Mouse (Mus musculus) MN1 (cell line): Measurements from ENCODE around the gene Gm4553.
"Not testable (repeated sequence)": the region's sequence is repeated elsewhere in the genome, so short reads cannot be mapped to it uniquely, and the experiment has no call there.

Experiments
- DNase-seq: peaks from one replicate; pipeline ENCODE4 v3.0.0-alpha.2; 2016; ENCODE audit warnings: low spot score

Gm4553 gene

DNA sequence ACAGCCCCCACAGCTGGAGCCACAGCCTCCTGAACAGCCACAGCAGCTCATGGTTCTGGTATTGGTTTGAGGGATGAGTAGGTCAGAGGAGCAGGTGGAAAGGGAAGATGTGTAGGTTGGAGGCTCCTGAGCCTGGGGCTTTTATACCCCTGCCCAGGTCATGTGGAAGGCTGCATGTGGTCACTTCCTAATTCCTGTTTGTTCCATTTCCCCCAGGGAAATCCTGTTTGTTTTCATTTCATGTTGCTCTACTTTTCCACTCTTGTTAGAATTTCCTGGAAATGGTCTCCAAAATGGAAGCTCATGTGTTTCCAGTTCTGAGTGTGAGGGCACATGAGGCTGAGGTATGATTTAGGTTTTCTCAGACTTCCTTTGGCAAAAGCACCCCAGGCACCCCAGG lies at the start of gene Gm4553:
Gene Gm4553, minus strand, starts transcription at position 101 of the 400 bp plus-strand sequence.
- DNase-seq = not testable (repeated sequence)

GRCm38 (mm10) chr7:142212136-142212535 lies 46.6 kb upstream of the Gm4553 start:
- not testable (repeated sequence) for DNase-seq

DNA sequence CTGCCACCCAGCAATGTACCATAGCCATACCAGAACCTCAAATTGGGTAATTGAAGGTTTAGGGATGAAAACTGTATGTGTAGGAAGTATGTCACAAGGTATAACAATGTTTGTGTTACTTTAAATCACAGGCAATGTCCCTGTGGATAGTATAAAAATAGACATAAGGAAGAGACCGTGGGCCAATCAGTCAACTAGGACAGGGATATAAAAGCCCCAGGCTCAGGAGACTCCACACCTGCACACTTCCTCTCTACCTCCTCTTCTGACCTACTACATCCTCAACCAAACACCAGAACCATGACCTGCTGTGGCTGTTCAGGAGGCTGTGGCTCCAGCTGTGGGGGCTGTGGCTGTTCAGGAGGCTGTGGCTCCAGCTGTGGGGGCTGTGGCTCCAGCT lies 46.0 kb upstream of the Gm4553 start, which contains the start of gene Gm7579:
Gene Gm7579, plus strand, starts transcription at position 301 of the 400 bp plus-strand sequence.
- DNase-seq = no peak

DNA sequence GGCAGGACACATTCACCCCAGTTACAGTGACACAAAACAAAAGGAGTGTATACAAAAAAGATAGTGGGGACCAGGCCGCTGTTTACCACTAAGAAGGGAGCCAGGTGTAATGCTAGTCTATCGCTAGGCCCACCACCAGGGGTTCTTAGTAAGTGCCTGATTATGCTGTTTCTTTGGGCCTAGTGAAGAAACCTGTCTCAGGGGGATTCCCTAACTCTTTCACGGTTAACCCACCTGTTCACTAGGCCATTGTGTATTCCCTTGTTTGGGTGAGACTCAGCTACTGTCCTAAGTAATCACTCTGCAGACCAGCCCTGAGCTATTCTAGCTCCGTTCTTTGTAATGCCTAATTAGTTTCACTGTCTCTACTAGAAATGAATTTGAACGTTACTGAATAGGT lies 41.4 kb upstream of the Gm4553 start:
- not testable (repeated sequence) for DNase-seq

DNA sequence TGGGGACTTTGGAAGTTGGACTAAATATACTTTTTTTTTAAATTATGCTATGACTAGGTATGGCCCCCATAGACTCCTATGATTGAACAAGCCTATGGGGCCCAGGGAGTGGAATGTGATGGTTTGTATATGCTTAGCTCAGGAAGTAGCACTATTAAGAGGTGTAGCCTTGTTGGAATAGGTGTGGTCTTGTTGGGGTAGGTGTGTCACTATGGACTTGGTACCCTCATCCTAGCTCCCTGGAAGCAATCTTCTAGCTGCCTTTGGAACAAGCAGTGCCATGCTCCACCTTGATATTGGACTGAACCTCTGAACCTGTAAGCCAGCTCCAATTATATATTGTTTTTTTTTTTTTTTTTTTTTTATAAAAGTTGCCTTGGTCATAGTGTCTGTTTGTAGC lies 39.9 kb upstream of the Gm4553 start:
- no peak for DNase-seq

GRCm38 (mm10) chr7:142201064-142201463 lies 35.5 kb upstream of the Gm4553 start, which contains the start of gene Krtap5-3:
TSS of gene Krtap5-3 (plus strand) at chr7:142201364.
- DNase-seq = no peak

DNA sequence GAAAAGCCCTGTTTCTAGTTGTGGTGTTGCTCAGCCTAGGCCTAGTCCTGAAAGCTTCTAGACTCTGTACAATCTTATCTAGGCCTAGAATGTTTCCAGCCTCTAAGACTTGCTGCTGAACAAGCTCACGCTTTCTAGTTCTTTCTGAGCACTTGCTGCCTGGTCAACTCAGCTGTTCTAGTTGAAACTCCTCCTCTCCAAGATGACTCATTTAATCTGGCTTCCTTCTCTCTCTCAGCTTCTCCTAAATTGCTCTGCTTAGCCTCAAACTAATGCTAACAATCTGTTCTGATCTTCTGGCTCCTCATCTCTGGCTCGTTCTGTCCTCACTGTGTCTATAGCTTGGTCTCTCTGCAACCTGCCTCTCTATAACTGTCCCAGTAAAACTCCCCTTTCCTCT lies 33.2 kb upstream of the Gm4553 start:
- no peak for DNase-seq

- DNase-seq = no peak
Observed at GRCm38 (mm10) chr7:142190289-142190688, 24.8 kb upstream of the Gm4553 start, which contains the start of gene Gm10153. TSS of gene Gm10153 (minus strand) at chr7:142190389.

DNA sequence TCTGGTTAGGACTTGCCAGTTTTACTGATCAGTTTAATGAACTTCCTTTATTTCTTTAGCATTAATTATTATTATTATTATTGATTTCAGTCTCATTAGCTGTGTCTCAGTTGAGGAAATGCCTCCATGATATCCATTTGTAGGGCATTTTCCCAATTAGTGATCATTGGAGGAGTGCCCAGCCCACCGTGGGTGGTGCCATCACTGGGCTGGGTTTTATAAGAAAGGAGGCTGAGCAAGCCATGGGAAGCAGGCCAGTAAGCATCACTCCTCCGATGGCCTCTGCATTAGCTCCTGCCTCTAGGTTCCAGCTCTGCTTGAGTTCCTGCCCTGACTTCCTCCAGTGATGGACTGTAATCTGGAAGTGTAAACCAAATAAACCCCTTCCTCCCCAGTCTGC lies 22.6 kb upstream of the Gm4553 start:
- no peak for DNase-seq

GRCm38 (mm10) chr7:142181021-142181420 lies 15.5 kb upstream of the Gm4553 start:
- no peak for DNase-seq

GRCm38 (mm10) chr7:142178685-142179084 lies 13.1 kb upstream of the Gm4553 start:
- no peak for DNase-seq

GRCm38 (mm10) chr7:142175905-142176304 lies 10.4 kb upstream of the Gm4553 start, which contains the start of gene Krtap5-2:
TSS of gene Krtap5-2 (minus strand) at chr7:142176005.
- DNase-seq = not testable (repeated sequence)

- peak; percentile 58 for DNase-seq
Observed at GRCm38 (mm10) chr7:142169836-142170235, 4.3 kb upstream of the Gm4553 start.

DNA sequence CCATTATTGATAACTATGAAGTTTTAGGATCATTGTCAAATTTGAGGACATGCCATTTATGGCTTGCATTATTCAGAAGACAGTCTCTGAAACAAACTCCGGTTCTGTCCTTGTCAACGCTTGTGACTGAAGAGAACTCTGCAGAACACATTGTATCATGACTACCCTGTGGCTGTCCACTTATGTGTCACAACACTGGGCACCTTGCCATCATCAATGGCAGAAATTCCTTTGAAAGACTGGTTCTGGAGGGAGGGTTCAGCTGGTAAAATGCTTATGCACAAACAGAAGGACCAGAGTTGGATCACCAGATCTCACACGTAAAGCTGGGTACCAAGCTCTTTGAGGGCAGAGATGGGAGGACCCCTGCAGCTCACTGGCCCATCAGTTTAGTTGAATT lies 6.2 kb downstream of the Gm4553 start:
- DNase-seq = no peak

GRCm38 (mm10) chr7:142157013-142157412 lies 8.5 kb downstream of the Gm4553 start, which contains the start of gene Gm29735:
TSS of gene Gm29735 (minus strand) at chr7:142157113.
- not testable (repeated sequence) for DNase-seq

DNA sequence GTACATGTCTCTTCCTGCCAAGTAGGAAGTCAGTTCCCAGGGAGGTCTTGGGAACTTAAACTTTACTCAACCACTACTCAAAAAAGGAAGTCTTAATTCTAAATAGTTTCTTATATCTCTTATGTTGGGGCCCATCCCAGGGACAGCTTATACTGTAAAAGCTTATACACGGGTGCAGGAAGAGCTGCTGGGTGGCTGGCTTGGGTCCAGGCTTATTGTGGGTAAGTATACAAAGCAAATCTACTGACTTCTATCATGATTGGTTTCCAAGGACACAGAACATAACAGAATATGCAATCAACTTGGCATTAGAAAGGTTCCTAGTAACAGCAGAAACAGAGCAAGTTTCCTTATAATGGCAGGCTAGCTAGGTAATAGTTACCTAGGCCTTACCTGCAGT lies 10.2 kb downstream of the Gm4553 start:
- no peak for DNase-seq

DNA sequence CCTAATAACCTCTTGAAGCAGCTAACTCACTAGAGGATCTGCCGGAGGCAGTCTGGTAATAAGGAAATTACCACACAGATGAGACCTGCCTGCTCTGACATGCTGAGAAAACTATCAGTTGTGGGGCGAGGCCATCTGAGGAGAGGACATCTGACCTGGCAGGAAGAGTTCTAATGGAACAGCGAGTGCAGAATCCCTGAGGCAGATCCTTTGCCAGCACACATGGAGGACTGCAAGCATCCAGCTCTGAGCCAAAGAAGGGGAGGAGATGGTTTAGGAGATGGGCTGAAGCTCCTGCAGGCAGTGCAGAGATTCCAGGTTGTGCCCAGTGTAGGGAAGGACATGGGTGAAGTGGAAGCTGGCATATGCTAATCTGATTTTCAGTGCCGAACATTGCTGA lies 13.3 kb downstream of the Gm4553 start:
- no peak for DNase-seq

DNA sequence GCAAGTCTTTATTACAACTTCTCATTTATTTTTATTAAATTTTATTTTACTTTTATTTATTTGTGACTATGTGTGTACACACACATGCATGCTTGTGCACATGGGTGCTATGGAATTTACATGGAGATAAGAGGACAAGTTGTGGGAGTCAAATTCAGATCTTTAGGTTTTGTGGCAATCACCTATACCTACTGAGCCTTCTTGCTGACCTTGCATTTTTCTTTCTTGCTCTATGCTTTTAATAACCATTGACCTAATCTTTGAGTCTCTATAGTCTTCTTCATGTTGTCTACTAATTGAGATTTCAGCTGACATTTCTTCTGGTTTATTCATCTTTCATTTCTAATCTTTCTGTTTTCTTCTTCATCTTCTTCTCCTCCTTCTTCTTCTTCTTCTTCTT lies 16.9 kb downstream of the Gm4553 start:
- DNase-seq = no peak

DNA sequence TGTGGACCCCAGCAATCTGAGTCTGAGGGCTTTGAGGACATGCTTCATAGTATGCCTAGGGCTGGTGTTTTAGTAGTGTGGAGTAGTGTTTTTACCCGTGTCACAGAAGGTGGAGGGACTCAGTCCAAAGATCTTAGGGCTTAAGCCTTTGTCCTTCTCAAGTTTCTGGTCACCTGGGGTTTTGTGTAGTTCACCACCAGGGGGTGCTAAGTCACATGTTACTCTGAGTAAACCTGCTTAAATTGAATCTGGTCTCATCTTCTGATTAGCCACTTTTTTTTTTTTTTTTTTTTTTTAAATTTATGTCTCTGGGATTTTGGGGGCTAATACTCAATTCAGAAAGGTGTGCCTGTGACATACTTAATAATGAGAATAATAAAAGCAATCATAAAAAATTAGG lies 19.5 kb downstream of the Gm4553 start:
- peak; percentile 59 for DNase-seq

DNA sequence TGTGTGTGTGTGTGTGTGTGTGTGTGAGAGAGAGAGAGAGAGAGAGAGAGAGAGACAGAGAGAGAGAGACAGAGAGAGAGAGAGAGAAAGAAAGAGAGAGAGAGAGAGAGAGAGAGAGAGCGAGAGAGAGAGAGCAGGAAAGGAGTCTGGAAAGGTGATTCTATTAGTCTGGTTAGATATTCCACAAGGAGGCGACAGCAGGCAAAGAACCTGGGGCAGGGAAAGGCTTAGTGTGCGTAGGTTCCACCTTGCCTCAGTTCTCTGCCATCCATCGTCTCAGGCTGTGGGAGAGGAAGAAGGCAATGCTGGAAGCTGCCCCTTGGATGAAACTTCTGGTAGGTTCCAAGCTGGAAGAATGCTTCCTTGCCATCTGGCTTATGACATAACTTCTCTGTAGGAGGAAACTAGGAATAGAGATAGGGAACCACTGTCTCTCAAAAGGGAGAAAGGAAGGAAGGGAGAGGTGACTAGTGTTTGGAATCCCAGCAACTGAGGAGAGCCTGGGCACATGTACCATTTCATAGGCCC lies 20.1 kb downstream of the Gm4553 start:
- DNase-seq = no peak

- DNase-seq = no peak
Observed at GRCm38 (mm10) chr7:142144507-142144906, 21.0 kb downstream of the Gm4553 start, which contains the start of gene Gm45337. TSS of gene Gm45337 (minus strand) at chr7:142144607.

GRCm38 (mm10) chr7:142143506-142144010 lies 22.0 kb downstream of the Gm4553 start:
- DNase-seq = not testable (repeated sequence)

DNA sequence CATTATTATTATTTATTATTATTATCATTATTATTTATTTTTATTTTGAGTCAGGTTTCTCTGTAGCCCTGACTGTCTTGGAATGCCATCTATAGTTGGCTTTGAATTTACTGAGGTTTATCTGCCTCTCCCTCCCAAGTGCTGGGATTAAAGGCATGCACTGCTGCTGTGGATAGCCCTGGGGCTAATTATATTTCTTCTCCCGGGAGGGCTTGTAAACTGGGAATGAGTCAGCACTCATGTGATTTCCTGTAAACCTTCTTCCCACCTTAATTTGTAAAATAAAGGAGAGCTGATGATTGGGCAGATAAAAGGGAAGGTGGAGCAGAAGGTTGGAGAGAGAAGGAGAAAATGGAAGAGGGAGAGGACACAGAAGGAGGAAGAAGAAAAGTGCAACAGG lies 24.8 kb downstream of the Gm4553 start:
- peak; percentile 16 for DNase-seq

- DNase-seq = not testable (repeated sequence)
Observed at GRCm38 (mm10) chr7:142135934-142136333, 29.6 kb downstream of the Gm4553 start, which contains the start of gene Gm39115. TSS of gene Gm39115 (minus strand) at chr7:142136034.
